8 mouse cellular contexts compared by ENCODE assay signal in genomic region chr7:28263786-28264185, GRCm38 (mm10). TPM values are rescaled to one million over a fixed set of nuclear protein-coding genes. Genes with fewer than 3 reads are reported as not detected.
DNase-seq lines count a peak whose midpoint lies in the region; ATAC-seq and TF ChIP-seq lines count a peak whose summit lies in the region.

No protein-coding gene starts in this region.

- H3K27ac ChIP-seq in kidney, embryonic 15.5 days: no peak overlapping the region
- no peak overlapping the region for H3K27ac ChIP-seq in cortical plate, adult 2 months (ENCODE audit: insufficient read depth, low read length)
- no peak overlapping the region for H3K27ac ChIP-seq in lung, embryonic 16.5 days (ENCODE audit: low read length)

- no peak; the same call in 1 of the 2 replicates for ATAC-seq in kidney, embryonic 15.5 days (replicated peaks; ENCODE audit: low FRiP score)
- 0 out of 2 replicates have a peak, but pooled peaks have one; percentile 21 for ATAC-seq in lung, embryonic 16.5 days (ENCODE audit: low read depth)

- TF ChIP-seq CTCF in cortical plate, adult 2 months (IDR thresholded peaks at IDR 0.05; ENCODE audit: extremely low read depth, insufficient read depth, low read length): 0 out of 2 replicates have a peak, but pooled peaks have one; percentile 12

- H3K4me1 ChIP-seq in kidney, embryonic 15.5 days: peaks cover 6% of the 10 kb centered on the region
- peaks cover under 1% of the 10 kb centered on the region; the same call in 1 of the 2 replicates for H3K4me1 ChIP-seq in cortical plate, adult 2 months (ENCODE audit: control insufficient read depth, insufficient read depth, low read length)
- H3K4me1 ChIP-seq in lung, embryonic 16.5 days (replicated peaks; ENCODE audit: control insufficient read depth, insufficient read depth, low read length): peaks cover 5% of the 10 kb centered on the region

- H3K4me3 ChIP-seq in kidney, embryonic 15.5 days (replicated peaks): no peak overlapping the region
- no peak overlapping the region for H3K4me3 ChIP-seq in cortical plate, adult 2 months (ENCODE audit: insufficient read depth, low read length)
- no peak overlapping the region for H3K4me3 ChIP-seq in lung, embryonic 16.5 days (ENCODE audit: low read length)

- peak; percentile 39 for DNase-seq in kidney, adult 11 months
- peak; percentile 57 for DNase-seq in MEL-GATA-1-ER (ENCODE audit: extremely low read depth, low read depth)
- peak; percentile 73 for DNase-seq in induced T-regulatory cell, adult 2 months (ENCODE audit: low read depth)
- DNase-seq in splenic B cell, adult 2 months (ENCODE audit: low read depth, low spot score): peak; percentile 56
- no peak for DNase-seq in frontal cortex, postnatal 36 days (ENCODE audit: low spot score in 2 of 2)

- no peak overlapping the region for H3K9ac ChIP-seq in kidney, embryonic 15.5 days
- no peak overlapping the region for H3K9ac ChIP-seq in lung, embryonic 16.5 days (ENCODE audit: low read length)

- no peaks in the 10 kb centered on the region for H3K27me3 ChIP-seq in kidney, embryonic 15.5 days
- H3K27me3 ChIP-seq in lung, embryonic 16.5 days (ENCODE audit: control insufficient read depth, insufficient read depth, low read depth, low read length): no peaks in the 10 kb centered on the region
- no peaks in the 10 kb centered on the region; the same call in 1 of the 2 replicates for H3K27me3 ChIP-seq in splenic B cell, adult 2 months (ENCODE audit: control insufficient read depth, insufficient read depth, low read length, poor library complexity, severe bottlenecking)

- WGBS in kidney, embryonic 15.5 days: 3% methylated on average over 15 of the region's 15 CpGs
- WGBS in lung, embryonic 16.5 days: 4% methylated on average over 15 of the region's 15 CpGs

- H3K9me3 ChIP-seq in kidney, embryonic 15.5 days (replicated peaks): no peaks in the 10 kb centered on the region
- no peaks in the 10 kb centered on the region for H3K9me3 ChIP-seq in lung, embryonic 16.5 days (ENCODE audit: control insufficient read depth, low read length)

- no peaks in the 10 kb centered on the region for H3K36me3 ChIP-seq in kidney, embryonic 15.5 days
- no peaks in the 10 kb centered on the region for H3K36me3 ChIP-seq in lung, embryonic 16.5 days (ENCODE audit: control insufficient read depth, insufficient read depth, low read length)
- no peaks in the 10 kb centered on the region for H3K36me3 ChIP-seq in splenic B cell, adult 2 months (ENCODE audit: control insufficient read depth, insufficient read depth, low read length, poor library complexity, severe bottlenecking)

- TF ChIP-seq POLR2A in cortical plate, adult 2 months (IDR thresholded peaks at IDR 0.05; ENCODE audit: extremely low read depth, insufficient read depth, low read length): no peak

- no peak overlapping the region for H3K4me2 ChIP-seq in kidney, embryonic 15.5 days
- no peak overlapping the region for H3K4me2 ChIP-seq in lung, embryonic 16.5 days (ENCODE audit: low read depth, low read length)

RNA-seq across cellular contexts. Expression of gene Eid2, which starts 3.9 kb away (rescaled TPM):
- polyA plus RNA-seq in kidney, embryonic 15.5 days (2015; fragmentation: Nextera tagmentation; extraction: Ambion mirVana): 1.8 and 2.1 TPM in 2 replicates
- polyA plus RNA-seq in cortical plate, adult 2 months (2012; rRNA removed): 49.2 and 52.2 TPM in 2 replicates
- polyA plus RNA-seq in lung, embryonic 16.5 days (2015; fragmentation: Nextera tagmentation; extraction: Ambion mirVana): 1.2 and 1.9 TPM in 2 replicates

RNA-seq across cellular contexts. Expression of gene Eid2b, which starts 13.8 kb away (rescaled TPM):
- 11.4 and 11.6 TPM in 2 replicates for polyA plus RNA-seq in kidney, embryonic 15.5 days (2015; fragmentation: Nextera tagmentation; extraction: Ambion mirVana)
- 26.4 and 27.0 TPM in 2 replicates for polyA plus RNA-seq in cortical plate, adult 2 months (2012; rRNA removed)
- polyA plus RNA-seq in lung, embryonic 16.5 days (2015; fragmentation: Nextera tagmentation; extraction: Ambion mirVana): 7.9 and 9.6 TPM in 2 replicates

RNA-seq across cellular contexts. Expression of gene Selenov, which starts 27.2 kb away (rescaled TPM):
- 0.42 and 0.57 TPM in 2 replicates for polyA plus RNA-seq in kidney, embryonic 15.5 days (2015; fragmentation: Nextera tagmentation; extraction: Ambion mirVana)
- polyA plus RNA-seq in cortical plate, adult 2 months (2012; rRNA removed): 0.92 and 1.0 TPM in 2 replicates
- not detected in 2 replicates for polyA plus RNA-seq in lung, embryonic 16.5 days (2015; fragmentation: Nextera tagmentation; extraction: Ambion mirVana)

RNA-seq across cellular contexts. Expression of gene Dll3, which starts 38.3 kb away (rescaled TPM):
- polyA plus RNA-seq in kidney, embryonic 15.5 days (2015; fragmentation: Nextera tagmentation; extraction: Ambion mirVana): 0.52 and 0.63 TPM in 2 replicates
- polyA plus RNA-seq in cortical plate, adult 2 months (2012; rRNA removed): 2.2 TPM in 2 replicates
- 0.20 and 0.43 TPM in 2 replicates for polyA plus RNA-seq in lung, embryonic 16.5 days (2015; fragmentation: Nextera tagmentation; extraction: Ambion mirVana)

RNA-seq across cellular contexts. Expression of gene Timm50, which starts 48.1 kb away (rescaled TPM):
- polyA plus RNA-seq in kidney, embryonic 15.5 days (2015; fragmentation: Nextera tagmentation; extraction: Ambion mirVana): 154 and 160 TPM in 2 replicates
- polyA plus RNA-seq in cortical plate, adult 2 months (2012; rRNA removed): 56.9 and 58.6 TPM in 2 replicates
- polyA plus RNA-seq in lung, embryonic 16.5 days (2015; fragmentation: Nextera tagmentation; extraction: Ambion mirVana): 120 and 124 TPM in 2 replicates

Comparison
In these comparisons a context has a peak if more than half of its experiments do, and no peak if none do; other contexts are left out.
1. DNase-seq: peak in kidney, adult 11 months (single experiment), MEL-GATA-1-ER (single experiment), induced T-regulatory cell, adult 2 months (single experiment) and splenic B cell, adult 2 months (single experiment); none in frontal cortex, postnatal 36 days (0 of 2).
2. RNA of gene Eid2, which starts 3.9 kb away (polyA plus RNA-seq): 49.2 to 52.2 TPM in cortical plate, adult 2 months; 1.8 to 2.1 TPM in kidney, embryonic 15.5 days and 1.2 to 1.9 TPM in lung, embryonic 16.5 days; every median in the first group is over 10 times any median in the second.